Mouse (Mus musculus): ENCODE results near the gene Gm17660.
A peak's percentile ranks its signal among the peaks of the same experiment; 100 is the strongest.

The Gm17660 gene

DNA sequence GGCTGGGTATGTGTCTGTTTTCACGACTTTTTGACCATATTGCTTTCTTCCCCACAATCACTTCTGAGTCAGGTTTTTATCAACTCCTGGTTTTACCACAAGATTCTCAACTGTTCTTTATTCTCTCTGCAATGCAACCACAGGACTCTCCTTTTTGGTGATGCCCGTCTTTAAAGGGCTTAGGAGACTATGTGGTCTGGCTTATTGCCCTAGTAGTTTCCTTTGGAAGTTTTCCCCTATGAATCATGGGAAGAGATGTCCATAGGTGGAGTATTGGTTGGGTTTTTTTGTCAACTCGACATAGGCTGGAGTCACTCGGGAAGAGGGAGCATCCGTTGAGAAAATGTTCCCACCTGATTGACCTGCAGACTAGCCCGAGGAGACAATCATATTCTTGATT is 3.3 kb upstream of the Gm17660 start:
- DNase-seq, result no peak

DNA sequence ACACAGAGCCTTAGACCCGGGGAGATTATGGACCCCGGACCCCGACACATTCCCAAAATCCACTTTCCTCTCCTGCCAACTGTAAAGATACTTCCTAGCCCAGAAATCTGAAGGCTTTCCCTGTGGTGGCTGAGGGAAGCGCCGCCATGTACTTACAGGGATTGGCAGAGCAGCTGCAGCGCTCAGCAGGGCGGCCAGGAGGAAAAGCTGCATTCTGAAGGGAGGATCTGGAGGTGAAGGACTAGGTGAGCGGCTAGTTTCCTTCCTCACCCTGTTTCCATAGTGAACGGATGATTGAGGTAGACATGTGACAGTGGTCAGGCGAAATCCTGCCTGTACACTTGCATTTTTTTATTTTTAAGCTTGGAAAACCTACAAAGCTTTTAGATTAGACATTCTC is 1.0 kb downstream of the Gm17660 start:
- DNase-seq, result no peak

DNA sequence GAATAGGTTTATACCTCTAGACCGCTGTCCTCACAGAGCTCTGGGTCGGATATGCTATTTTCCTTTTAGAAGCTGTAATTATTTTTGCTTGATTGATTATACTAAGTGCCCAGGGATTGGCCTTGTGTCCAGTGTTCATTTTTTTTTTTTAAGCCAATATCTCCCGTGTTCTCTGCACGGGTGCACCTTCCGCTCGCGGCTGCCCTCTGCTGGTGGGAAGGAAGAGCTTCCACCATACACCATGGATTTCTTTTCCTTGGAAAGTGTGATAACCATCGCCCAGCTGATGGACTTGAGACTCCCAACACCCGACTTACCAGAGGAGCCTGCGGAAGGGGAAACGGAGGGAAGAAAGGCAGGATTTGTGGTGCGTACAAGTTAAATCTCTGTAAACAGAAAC is 3.0 kb downstream of the Gm17660 start:
- DNase-seq, result peak; percentile 72

DNA sequence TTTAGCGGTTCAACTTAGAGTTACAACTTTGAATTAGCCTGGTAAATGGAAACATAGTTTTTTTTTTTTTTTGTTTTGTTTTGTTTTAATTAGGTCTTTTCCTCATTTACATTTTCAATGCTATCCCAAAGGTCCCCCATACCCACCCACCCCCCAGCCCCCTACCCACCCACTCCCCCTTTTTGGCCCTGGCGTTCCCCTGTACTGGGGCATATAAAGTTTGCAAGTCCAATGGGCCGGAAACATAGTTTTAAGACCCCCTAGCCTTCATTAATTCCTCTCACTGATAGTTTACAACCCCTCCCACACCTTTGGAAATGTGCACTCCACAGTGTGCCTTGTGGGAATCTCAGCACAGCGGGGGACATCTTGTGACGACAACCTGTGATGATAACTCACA is 3.8 kb downstream of the Gm17660 start:
- DNase-seq, result no peak

DNA sequence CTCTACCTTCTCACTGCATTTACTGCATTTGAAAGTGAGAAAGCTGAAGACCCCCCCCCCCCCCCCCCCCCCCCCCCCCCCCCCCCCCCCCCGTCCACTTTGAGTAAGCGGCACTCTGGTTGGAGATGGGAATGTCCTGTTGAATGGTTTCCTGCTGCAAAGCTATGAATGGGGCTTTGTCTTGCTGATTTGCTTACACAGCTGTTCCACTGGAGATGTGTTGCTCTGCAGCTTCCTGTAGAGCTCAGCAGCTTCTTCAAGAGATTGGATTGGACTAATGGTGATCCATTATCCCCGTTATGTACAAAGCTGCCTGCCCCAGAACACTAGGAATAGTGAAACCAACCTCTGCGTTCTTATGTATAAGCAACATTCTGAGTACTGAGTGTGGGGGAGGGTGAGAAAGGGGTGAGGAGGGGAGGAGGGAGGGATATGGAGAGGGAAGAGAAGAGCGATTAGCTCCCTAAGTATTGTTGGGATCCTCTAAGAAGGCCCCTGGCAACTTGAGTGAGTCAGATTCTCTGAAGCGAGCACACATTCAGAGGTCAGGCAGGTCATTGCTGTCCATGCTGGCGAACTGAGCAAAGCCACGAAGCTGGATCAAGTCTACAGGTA is 5.0 kb downstream of the Gm17660 start:
- DNase-seq, result no peak

DNA sequence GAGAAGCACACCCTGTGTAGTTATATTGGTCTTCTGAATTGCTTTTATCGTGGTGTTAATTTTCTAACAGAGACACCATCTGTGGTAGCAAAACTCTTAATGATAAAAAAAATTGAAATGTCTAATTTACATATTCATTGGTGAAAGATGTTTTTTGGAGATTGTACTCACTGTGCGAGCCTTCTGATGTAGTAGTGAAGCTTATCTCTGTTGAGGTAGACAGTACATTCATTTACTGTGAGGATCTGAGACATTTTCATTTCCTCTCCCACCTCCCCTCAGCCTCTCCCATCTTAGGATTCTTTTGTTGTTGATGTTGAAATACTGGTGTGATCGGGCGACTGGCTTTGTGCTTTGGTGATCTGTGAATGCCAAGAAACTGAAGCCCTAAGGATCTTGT is 6.4 kb downstream of the Gm17660 start:
- no peak for DNase-seq

DNA sequence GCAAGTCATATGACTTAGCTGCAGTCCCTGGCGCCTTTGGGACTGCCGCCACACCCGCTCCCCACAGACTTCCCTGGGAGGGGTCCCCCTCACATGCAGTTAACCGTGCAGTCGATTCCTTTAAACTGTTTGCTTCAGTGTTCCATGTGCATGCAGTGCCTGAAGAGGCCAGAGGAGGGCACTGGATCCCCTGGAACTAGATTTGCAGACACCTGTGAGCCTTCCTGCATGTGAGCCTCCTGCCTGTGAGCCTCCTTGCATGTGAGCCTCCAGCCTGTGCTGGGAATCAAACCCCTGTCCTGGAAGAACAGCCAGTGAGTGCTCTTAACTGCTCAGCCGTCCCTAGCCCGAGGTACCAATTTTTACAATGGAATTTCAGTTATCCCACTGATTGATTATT is 8.7 kb downstream of the Gm17660 start:
- peak; percentile 16 for DNase-seq

DNA sequence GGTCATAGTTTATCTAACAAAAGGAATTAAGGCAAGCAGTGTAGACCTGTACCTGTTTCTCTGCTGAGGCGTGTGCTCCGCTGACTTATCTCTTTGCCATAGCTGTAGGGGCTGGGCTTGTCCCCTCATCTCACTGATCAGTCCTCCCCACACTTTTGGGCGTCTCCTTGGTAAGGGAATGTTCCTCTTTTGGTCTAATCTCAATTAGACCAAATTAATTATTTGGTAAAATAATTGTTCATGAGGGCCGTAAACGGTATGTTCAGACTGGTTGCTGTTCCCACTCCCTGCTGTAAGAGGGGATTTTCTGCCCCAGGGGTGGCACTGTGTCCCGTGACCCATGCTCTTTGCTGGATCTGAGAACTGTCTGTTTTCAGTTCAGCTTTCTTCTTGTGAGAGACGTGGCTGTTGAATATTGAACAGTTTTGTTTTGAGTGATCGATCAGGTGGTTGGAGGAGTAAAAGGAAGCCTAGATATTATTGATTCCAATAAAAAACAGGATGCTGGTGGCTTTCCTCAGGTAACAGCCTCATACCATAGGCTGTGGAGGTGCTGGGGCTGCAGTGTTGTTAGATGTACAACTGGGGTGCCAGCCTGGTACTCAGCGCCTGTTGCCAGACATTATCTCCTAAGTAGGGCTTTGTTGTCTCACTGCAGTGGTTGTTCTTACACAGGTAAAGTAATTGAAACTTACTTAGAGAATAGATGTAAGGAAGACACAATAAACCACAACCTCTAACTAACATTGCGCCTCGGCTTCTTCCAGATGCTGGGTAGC is 14.4 kb downstream of the Gm17660 start:
- no peak for DNase-seq

DNA sequence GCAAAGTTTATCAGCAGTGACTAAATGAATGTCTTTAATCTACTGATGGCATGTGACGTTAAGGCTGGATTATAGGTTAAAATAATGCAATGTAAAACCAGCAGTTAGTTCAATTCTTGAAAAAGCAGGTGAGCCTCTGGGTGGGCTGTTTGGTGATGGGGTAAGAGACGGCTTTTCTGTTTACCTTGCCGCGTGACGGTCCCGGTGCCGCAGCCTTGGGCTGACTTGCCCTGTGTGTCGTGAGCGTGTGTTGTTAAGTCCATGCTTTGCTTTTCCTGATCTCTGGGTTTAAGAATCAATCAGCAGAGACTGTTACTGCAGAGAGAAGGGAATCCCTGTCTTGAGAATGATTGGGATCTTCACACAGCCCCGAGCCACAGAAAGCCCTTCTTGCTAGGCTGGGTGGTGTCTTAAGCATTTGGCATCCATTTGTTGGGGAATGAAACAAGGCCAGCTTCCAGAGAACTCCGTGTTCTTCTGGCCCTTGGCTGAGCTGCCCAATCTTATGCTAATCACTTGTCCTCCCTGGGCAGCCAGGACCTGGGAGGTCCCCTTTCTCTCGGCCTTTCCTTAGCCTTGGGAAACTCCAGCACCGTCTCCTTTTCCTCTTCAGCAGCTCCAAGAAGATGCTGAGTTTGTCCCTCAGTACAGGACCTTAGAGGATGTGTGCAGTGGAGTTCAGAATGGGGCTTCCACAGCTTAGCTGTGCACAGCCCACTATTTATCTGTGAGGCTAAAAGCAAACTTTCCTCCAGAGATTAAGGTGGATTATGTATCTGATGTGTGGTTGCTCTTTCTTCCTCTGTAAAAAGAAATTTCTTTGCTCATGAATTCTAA is 15.3 kb downstream of the Gm17660 start:
- DNase-seq, result no peak

DNA sequence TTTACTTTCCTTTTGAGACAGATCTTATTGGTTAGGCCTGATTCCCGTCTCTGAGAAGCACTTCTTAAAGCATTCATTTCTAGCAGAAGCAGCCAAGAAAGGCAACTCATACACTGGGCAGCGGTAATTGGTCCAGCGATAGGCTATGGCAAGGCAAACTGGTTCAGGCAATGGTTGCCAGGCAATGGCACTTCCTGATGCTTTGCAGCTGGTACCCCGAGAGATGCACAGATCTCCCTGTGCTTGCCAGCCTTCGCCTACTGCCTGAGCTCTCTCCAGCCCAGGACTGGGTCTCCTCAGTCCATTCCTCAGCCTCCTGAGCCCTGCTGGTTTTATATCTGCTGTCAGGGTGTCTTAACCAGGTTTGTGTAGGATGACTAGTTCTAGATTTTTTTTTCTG is 17.0 kb downstream of the Gm17660 start:
- no peak for DNase-seq

DNA sequence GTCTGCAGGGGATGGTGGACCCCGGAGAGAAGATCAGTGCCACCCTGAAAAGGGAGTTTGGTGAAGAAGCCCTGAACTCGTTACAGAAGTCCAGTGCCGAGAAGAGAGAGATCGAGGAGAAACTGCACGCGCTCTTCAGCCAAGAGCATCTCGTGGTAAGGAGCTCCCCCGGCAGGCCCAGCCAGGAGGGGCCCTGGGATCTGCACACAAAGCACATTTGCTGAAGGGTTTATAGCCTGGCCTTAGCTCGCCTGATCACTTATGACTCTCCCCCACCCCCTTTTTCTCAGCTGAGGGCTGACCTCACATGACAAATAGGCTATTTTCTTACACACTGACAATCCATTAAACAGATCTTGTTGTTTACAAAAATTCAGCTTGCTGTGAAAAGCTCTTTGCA is 17.8 kb downstream of the Gm17660 start:
- DNase-seq, result no peak

DNA sequence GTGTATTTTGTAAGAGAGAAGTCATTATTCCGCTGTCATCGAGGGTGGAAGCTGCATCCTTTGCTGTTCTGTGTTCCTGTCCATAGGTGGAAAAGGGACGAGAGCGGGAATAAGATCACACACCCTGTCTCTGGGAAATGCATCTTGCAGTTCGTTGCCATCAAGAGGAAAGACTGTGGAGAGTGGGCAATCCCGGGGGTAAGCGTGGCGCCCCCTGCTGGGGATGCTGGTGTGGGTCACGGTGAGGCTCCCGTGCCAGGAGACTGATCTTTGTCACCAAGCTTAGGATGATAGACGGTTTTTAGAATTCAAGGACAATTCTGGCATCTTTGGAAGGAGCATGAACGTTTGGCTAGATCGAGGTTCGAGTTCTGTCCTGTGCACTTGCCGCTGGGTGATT is 19.4 kb downstream of the Gm17660 start:
- DNase-seq, result peak; percentile 65

DNA sequence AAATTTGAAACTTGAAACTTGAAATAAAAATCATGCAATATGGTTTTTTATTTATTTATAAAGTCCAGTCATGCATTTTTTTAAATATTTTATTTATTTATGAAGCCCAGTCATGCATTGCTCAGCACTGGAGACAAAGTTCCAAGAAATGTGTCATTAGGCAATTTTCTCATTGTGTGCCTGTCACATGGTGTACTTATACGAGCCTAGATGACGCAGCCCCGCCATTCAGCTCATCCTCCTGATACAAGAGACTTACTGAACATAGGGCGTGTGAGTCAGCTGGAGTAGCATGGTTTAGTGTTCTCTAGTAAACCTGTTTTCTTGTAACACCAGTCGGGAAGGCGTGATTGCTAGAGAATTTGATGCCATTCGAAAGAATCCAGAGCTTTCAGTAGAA is 21.1 kb downstream of the Gm17660 start:
- no peak for DNase-seq

DNA sequence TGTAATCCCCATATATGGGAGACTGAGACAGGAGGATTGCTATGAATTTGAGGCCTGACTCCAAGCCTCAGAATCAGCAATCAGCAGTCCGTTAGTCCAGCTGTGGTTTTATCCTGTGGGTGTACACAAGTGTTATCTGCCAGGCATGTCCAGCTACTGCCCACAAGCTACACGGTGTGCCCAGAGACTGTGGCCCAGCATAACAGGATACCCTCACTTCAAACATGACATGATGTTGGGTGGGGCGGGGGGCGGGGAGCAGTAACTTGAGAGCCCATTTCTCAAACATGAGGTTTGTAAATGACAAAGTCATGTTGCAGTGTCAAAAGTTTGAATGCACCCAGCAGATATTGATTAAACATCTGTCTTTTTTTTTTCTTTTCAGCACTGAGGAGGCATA is 21.6 kb downstream of the Gm17660 start:
- DNase-seq, result no peak

DNA sequence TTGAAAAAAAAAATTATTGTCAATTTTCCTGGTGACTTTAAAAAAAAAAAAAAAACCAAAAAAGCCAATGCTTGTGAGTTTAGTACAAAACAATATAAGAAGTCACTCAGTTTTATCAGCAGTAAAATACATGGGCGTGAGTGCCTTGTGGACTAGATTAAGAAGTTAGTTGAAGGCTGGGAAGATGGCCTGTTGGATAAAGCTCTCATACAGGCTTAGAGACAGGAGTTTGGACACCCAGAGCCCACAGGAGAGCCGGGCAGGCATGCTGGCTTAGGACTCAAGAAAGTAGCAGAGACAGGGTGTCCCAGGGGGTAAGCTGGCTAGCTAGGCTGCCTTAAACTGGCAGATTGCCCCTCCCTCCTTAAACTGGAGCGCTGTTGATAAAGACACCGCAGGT is 22.5 kb downstream of the Gm17660 start:
- DNase-seq, result no peak

DNA sequence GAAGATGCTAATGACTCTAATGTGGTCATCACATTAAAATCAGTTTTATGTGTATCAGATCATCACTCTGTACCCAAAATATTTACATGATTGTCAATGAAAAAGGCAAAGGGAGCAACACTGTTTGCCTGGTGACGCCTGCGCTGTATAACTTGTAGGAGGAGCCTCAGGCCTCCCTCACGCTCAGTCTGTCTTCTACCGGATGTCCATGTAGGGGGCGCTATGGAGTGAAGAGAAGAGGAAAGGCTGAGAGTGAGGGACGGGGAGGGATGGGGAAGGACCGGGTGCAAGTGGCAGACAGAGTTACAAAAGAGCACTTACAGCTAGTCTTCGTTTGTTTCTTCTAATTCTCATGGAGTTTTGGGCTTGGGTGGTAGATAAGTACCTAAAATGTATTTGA is 24.5 kb downstream of the Gm17660 start:
- DNase-seq, result no peak

DNA sequence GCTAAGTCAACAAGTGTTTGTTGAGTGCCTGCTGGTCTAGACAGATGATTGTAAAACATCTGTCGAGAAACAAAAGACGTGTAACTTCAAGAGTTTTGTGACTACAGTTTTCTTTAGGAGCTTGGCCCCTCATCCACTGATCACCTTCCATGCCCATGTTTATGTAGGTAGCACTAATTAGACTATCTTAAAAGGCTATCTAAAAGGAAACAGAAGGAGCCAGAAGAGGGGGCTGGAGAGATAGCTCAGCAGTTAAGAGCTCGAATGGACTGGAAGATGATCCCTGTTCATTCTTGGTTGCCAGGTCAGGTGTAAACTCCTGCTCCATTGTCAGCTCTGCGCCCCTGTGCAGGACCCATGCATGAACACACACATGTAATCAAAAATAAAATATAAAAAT is 29.3 kb downstream of the Gm17660 start:
- no peak for DNase-seq

DNA sequence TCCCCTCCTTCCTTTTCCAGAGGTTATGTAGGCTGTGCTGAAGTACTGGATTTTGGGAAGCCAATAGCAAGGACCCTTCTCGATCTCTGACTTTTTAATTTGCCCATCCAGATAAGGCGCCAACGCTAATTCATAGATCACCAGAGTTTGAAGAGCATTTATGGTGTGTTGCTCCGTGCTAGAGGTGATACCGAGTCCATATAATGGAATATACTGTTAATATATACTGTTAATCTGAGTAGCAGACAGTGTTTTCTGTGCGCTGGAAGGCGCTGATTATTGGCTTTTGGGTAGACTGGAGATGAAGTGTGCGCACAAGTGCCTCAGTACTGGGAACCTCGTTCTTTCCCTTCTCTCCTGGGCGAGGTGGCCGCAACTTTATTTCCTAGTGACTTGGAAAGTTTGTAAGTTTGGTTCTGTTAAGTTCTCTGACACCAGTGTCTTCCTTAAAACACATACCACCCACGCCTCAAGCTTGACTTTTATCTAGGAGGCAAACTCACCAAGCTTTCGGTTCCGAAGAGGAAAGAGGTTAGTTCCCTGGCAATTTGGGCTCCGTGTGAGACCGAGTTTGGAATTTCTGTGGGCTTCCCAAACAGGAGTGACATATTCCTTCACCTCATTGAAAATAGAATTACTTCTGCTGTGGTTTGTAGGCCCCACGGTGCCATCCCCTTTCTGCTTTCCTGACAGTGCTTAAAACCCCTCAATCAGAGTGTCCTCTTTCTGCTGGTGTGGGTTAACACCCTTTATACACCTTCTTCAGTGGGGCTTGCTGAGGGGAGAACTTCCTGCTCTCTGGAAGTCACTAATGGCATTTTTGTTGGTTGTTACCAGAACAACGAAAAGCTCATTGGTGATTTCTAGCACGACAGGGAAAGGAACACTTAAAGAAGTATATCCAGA is 30.0 kb downstream of the Gm17660 start:
- DNase-seq, result peak; percentile 43

DNA sequence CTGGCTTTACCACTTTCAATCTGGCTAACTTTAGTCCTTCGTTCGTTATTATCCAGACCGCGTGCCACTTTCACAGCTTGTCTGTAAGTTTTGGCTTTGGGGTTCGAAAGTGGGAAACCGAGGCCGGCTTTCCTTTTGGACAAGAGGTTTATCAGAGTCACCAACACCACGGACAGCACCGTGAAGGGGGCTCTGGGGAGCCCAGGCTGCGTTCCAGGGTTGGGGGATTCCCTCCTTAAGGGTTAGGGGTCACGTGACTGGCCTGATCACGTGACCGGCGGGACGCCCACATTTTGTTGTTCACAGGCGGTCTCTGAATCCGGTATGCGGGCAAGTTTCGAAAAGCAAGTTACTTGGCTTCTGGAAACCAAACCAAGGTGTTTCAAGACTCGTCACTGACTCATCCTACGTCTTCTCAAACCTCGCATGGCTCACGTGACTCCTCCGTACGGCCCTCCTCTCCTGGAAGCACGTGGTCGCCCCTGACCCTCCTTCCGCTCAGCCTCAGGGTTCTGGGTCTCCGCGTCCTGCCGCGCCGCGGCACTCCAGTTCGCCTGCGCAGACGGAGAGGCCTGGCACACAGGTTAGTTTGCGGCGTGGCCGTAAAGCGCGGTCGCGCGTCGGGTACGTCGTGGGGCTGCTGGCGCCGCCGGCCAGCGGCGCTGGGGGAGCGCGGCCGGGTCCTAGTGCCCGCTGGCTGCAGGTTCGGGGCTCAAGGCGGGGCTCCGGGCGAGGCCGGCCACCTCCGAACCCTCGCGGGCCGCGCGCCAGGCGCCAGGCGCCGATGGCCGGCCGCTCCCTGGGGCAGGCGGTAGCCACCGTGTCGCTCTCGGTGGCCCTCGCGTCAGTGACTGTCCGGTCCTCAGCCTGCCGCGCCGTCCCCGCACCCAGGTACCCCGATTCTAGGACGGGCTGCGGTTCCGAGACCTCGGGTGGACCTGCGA is 30.9 kb downstream of the Gm17660 start, which contains the start of gene Nudt9:
Gene Nudt9, plus strand, starts transcription at position 51 of the 944 bp plus-strand sequence.
- peak; percentile 97 for DNase-seq

DNA sequence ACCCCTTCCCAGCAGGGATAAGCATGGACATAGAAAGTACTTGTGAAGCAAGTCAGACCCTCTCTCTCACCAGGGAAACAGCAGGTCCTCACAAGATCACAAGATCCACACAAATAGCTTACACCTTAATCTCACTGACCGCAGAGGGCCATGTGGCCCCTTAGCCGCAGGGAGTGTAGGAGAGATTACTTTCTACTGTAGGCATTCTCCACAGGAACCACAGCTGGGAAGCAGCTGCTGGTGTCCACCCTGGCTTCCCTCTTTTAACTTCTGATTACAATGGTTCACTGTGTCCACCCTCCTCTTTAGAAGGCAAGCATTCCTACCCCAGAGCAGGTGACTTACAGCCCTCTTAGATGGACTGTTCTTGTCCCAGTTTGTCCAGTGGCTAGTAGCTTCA is 33.7 kb downstream of the Gm17660 start:
- DNase-seq, result no peak

DNA sequence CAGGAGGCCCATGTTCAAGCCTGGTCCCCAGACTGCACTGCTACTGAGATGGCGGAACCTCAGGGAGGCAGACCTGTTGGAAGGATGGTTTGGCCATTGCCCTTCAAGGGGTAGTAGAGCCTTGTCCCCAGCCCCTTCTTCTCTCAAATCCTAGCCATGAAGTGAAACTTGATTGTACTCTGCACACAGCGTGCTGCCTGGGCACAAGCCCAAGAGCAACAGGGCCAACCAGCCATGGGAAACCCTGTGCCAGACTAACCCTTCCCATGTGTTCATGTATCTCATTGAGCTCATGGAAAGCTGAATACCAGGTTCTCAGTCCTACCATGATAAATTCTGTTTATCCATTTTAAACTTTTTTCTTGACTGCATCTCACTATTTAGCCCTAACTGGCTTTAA is 34.5 kb downstream of the Gm17660 start:
- no peak for DNase-seq

Measured in kidney, adult 18-20 months (tissue).